Mouse (Mus musculus) G1E (cell line): ENCODE data around the gene Slc4a7.

Experiments
- CTCF ChIP-seq: IDR thresholded peaks from 2 replicates; pipeline ENCODE4 v1.5.1; 2012; ENCODE audit warnings: low read depth, low read length, inconsistent platforms, mixed read lengths
- GATA1 ChIP-seq: IDR thresholded peaks from 2 replicates; pipeline ENCODE4 v1.6.1; 2012; ENCODE audit warnings: borderline replicate concordance, low read length, inconsistent platforms, mixed read lengths
- POLR2AphosphoS5 ChIP-seq: IDR thresholded peaks from 2 replicates; pipeline ENCODE4 v1.6.1; 2012; ENCODE audit warnings: low read depth, low read length, inconsistent platforms; ENCODE audit not compliant: insufficient replicate concordance
- TAL1 ChIP-seq: conservative IDR thresholded peaks from 2 replicates; pipeline ENCODE4 v1.6.1; 2012; ENCODE audit warnings: low read depth, low read length, inconsistent platforms, mixed read lengths

GRCm38 (mm10) chr14:14781169-14781568 lies 79.1 kb downstream of the Slc4a7 start:
- no peak for TF ChIP-seq GATA1
- no peak for TF ChIP-seq CTCF
- no peak for TF ChIP-seq TAL1
- TF ChIP-seq POLR2AphosphoS5, result no peak
